Mouse (Mus musculus): Measurements from ENCODE around the gene Rgs11.
A peak's percentile ranks its signal among the peaks of the same experiment; 100 is the strongest.
"Not testable (repeated sequence)": the region's sequence is repeated elsewhere in the genome, so short reads cannot be mapped to it uniquely, and the experiment has no call there.

Gene Rgs11

GRCm38 (mm10) chr17:26202737-26203136, at the start of gene Rgs11:
Rgs11 (plus strand) TSS chr17:26202951.
- DNase-seq (ENCODE audit: extremely low read depth, insufficient read length, low spot score): no peak

- no peak for DNase-seq (ENCODE audit: extremely low read depth, insufficient read length, low spot score)
Observed at GRCm38 (mm10) chr17:26162736-26163135, 40.0 kb upstream of the Rgs11 start.

GRCm38 (mm10) chr17:26168039-26168438, 34.7 kb upstream of the Rgs11 start:
- no peak for DNase-seq (ENCODE audit: extremely low read depth, insufficient read length, low spot score)

- not testable (repeated sequence) for DNase-seq (ENCODE audit: extremely low read depth, insufficient read length, low spot score)
Observed at GRCm38 (mm10) chr17:26175248-26175647, 27.5 kb upstream of the Rgs11 start.

- peak; percentile 51 for DNase-seq (ENCODE audit: extremely low read depth, insufficient read length, low spot score)
Observed at GRCm38 (mm10) chr17:26178611-26179010, 24.1 kb upstream of the Rgs11 start.

- no peak for DNase-seq (ENCODE audit: extremely low read depth, insufficient read length, low spot score)
Observed at GRCm38 (mm10) chr17:26181179-26181578, 21.6 kb upstream of the Rgs11 start.

- no peak for DNase-seq (ENCODE audit: extremely low read depth, insufficient read length, low spot score)
Observed at GRCm38 (mm10) chr17:26187592-26187991, 15.2 kb upstream of the Rgs11 start.

- DNase-seq (ENCODE audit: extremely low read depth, insufficient read length, low spot score): no peak
Observed at GRCm38 (mm10) chr17:26188091-26188805, 14.5 kb upstream of the Rgs11 start.

- not testable (repeated sequence) for DNase-seq (ENCODE audit: extremely low read depth, insufficient read length, low spot score)
Observed at GRCm38 (mm10) chr17:26191486-26191885, 11.3 kb upstream of the Rgs11 start.

GRCm38 (mm10) chr17:26192481-26193190, 10.1 kb upstream of the Rgs11 start:
- no peak for DNase-seq (ENCODE audit: extremely low read depth, insufficient read length, low spot score)

GRCm38 (mm10) chr17:26198892-26199291, 3.9 kb upstream of the Rgs11 start, which contains the start of gene Pdia2:
Pdia2 (minus strand) TSS chr17:26199087.
- DNase-seq (ENCODE audit: extremely low read depth, insufficient read length, low spot score): no peak

- no peak for DNase-seq (ENCODE audit: extremely low read depth, insufficient read length, low spot score)
Observed at GRCm38 (mm10) chr17:26200831-26201705, 1.7 kb upstream of the Rgs11 start.

GRCm38 (mm10) chr17:26201998-26202397, 753 bp upstream of the Rgs11 start:
- DNase-seq (ENCODE audit: extremely low read depth, insufficient read length, low spot score): no peak

GRCm38 (mm10) chr17:26203321-26203811, 615 bp downstream of the Rgs11 start:
- peak; percentile 75 for DNase-seq (ENCODE audit: extremely low read depth, insufficient read length, low spot score)

- DNase-seq (ENCODE audit: extremely low read depth, insufficient read length, low spot score): no peak
Observed at GRCm38 (mm10) chr17:26204766-26205165, 2.0 kb downstream of the Rgs11 start.

- no peak for DNase-seq (ENCODE audit: extremely low read depth, insufficient read length, low spot score)
Observed at GRCm38 (mm10) chr17:26206392-26206791, 3.6 kb downstream of the Rgs11 start.

- DNase-seq (ENCODE audit: extremely low read depth, insufficient read length, low spot score): no peak
Observed at GRCm38 (mm10) chr17:26207686-26208085, 4.9 kb downstream of the Rgs11 start, which contains the start of gene Arhgdig. Arhgdig (minus strand) TSS chr17:26207786.

- DNase-seq (ENCODE audit: extremely low read depth, insufficient read length, low spot score): no peak
Observed at GRCm38 (mm10) chr17:26212241-26212640, 9.5 kb downstream of the Rgs11 start.

- DNase-seq (ENCODE audit: extremely low read depth, insufficient read length, low spot score): no peak
Observed at GRCm38 (mm10) chr17:26212681-26213080, 9.9 kb downstream of the Rgs11 start.

GRCm38 (mm10) chr17:26221508-26221907, 18.8 kb downstream of the Rgs11 start:
- DNase-seq (ENCODE audit: extremely low read depth, insufficient read length, low spot score): no peak

GRCm38 (mm10) chr17:26225150-26225549, 22.4 kb downstream of the Rgs11 start:
- DNase-seq (ENCODE audit: extremely low read depth, insufficient read length, low spot score): no peak
